Mouse (Mus musculus): ENCODE measurements at regions not wholly inside any gene's neighbourhood (a gene's known extent, or its start where the extent isn't known, plus 50 kb on each side); places are given as distances from the start of the nearest gene placed in this dataset.

- TF ChIP-seq CTCF (IDR thresholded peaks at IDR 0.05; ENCODE audit: borderline replicate concordance, extremely low read depth, insufficient read depth, insufficient read length) (no peak), POLR2A (IDR thresholded peaks at IDR 0.05; ENCODE audit: borderline replicate concordance, extremely low read depth, insufficient read depth, insufficient read length, poor library complexity, severe bottlenecking) (no peak)
Measured at GRCm38 (mm10) chr6:84392752-84393511, 200.8 kb downstream of the Cyp26b1 start.
